Mouse (Mus musculus): Measurements from ENCODE around the gene Psme2.

The Psme2 gene

DNA sequence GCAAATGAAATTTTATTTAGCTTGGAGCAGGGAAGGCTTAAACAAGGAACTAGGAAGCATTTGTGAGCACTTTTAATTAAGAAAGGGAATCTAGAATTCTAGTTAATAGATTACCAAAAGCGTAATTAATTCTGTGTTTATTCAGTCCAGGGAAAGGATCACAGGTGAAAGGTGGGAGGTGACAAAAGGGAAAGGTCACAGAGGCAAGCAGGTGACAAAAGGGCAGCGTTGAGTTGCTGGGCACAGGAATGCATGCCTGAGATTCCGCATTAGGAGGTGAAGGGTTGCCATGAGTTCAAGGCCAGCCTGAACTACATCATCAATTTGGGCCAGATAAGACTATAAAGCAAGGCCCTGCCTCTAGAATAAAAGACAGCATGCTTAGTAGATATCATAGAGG lies 23.4 kb downstream of the Psme2 start:
- DNase-seq (ENCODE audit: low read depth, low spot score) = no peak

DNA sequence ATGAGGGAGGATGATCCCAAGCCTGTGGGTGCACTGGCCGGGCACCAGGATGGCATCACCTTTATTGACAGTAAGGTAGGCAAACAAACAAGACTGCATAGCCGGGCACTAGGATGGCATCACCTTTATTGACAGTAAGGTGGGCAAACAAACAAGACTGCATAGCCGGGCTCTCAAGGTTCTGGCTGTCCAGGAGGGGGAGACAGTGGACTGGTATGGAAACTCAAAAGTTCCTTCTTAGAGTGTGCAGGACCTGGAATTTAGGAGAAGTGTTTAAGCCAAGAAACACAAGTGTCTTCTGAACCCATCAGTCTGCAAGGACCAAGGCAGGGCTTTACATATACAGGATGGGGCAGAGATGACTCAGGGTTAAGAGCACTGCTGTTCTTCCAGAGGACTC lies 25.2 kb downstream of the Psme2 start:
- DNase-seq (ENCODE audit: low read depth, low spot score) = no peak

DNA sequence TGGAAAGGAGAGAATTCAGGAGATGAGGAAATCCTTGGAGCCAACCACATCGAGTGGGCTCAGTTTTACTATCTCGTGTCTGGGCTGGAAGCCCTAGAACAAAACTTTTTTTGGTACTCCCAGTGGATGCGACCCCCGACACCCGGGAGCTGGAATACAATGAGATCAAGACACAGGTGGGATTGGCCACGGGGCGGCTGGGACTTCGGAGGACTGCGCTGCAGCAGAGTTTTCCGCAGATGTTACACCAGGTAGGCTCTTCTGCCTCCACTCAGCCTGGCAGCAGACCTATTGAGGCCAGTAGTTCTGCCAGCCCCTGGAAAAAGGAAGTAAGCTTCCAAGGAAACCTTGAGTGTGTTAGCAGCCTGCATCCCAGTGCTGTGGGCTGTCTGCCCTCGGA lies 27.7 kb downstream of the Psme2 start:
- DNase-seq (ENCODE audit: low read depth, low spot score) = no peak

DNA sequence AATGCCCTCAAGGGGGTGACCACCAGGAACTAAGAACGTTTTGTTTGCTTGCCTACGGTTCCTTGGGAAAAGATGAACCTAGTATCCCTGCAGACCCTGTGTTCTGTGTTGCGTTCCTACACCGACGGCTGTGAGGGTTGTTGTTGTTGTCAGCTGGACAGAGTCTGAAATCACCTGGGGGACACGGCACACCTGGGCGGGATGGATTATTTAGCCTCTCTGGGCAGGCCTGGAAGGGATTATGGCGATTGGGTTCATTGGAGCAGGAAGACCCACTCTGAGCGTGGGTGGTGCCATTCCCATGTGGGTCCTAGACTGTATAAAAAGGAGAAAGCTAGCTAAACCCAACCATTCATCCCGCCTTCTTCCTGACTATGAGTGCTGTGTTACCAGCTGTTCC lies 29.1 kb downstream of the Psme2 start:
- no peak for DNase-seq (ENCODE audit: low read depth, low spot score)

DNA sequence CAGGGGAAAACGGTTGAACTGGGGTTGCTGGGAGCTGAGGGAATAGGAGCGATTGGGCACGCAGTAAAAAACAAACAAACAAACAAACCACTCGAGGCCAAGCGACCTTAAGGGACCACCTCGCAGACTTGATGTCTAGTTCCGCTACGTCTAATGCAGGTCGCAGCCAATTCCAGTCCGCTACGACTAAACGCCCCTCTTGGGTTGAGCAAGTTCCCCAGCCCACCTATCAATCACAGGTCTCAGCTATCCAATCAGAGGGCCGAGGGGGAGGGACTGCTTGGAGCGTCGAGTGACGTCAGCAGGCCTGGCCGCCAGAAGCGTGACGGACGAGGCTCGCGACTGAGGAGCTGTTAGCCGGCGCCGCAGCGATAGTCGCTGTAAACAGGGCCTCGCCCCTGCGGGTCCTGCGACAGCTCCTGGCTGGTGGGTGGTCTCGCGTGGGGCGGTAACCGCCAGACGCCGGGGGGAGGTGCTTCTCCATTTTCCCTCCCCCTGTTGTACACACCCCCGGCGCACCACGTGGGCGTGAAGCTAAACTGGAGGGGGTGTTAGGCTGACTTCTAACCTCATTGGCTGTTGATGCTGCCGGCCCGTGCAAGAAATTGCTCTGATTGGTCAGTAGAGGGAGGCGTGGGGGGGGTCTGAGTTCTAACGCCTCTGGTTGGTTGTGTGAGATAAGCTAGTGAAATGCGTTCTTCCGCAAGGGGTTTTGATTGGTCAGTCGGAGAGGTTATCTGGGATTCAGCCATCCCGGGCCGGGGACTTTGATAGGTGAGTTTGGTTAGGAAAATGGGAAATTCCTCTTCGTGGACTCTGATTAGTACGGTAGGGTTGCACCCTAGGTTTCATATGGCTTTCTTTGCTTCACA lies 30.5 kb downstream of the Psme2 start, which contains the start of gene A730061H03Rik:
Gene A730061H03Rik, minus strand, starts transcription at position 205 of the 872 bp plus-strand sequence.
- peak; percentile 100 for DNase-seq (ENCODE audit: low read depth, low spot score)

DNA sequence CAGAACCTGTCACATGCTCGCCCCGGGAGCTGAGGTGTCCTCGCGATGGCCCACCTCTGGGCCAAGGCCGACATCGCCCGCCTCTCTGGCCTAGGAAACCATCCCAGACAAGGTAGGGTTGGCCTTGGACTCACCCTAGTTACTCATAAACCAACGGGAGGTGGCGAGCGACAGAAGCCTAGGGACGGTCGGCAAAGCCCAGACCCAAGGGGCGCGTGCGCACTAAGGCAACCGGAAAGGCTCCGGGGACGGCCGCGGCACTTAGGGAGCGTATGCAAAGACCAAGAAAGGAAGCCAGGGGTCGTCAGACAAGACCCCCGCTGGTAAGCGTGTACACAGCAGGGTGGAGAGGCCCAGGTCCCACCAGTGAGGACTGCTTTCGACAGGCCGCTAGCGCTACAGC lies 31.1 kb downstream of the Psme2 start, which contains the start of gene Dcaf11:
Gene Dcaf11, plus strand, starts transcription at position 208 of the 403 bp plus-strand sequence.
- DNase-seq (ENCODE audit: low read depth, low spot score) = peak; percentile 98

DNA sequence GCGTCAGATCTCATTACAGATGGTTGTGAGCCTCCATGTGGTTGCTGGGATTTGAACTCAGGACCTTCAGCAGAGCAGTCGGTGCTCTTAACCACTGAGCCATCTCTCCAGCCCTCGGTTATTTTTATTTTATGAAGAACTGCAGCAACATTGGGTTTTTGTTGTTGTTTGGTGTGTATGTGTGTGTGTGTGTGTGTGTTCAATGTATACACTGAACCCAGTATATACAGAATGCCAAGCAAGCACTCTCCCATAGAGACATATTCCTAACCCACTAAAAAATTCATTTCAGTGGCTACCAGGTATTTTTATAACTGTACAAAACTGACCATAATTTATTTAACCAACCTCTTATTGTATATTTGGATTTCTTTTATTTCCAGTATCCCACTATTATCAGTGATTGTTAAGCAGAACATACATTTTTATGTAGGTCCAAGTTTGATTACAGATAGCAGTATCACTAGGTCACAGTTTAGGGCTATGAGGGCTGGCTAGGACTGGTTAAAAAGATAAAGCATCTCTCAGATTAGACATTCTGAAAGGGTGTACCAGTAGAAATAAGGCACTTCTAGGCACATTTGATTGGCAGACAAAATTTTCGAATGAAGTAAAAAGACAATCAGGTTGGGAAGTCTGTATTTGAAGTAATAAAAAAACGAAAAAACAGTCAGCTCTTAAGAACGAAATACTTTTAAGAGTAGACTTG lies 32.0 kb downstream of the Psme2 start:
- DNase-seq (ENCODE audit: low read depth, low spot score) = no peak

DNA sequence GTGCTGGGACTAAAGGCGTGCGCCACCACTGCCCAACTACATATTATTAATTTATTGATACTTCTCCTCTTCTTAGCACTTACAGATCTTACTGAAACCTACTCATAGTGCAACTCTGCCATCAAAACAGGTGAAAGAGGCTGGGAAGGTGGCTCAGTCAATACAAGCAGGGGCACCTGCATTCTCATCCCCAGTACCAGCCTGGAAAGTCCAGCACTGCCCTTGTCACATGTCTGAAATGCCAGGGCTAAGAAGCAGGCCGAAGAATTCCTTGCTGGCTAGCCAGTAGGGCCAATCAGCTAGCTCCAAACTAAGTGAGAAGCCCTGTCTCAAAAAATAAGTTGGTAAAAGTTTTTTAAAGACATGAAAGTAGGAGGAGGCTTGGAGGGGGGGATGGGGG lies 33.3 kb downstream of the Psme2 start:
- DNase-seq (ENCODE audit: low read depth, low spot score) = no peak

DNA sequence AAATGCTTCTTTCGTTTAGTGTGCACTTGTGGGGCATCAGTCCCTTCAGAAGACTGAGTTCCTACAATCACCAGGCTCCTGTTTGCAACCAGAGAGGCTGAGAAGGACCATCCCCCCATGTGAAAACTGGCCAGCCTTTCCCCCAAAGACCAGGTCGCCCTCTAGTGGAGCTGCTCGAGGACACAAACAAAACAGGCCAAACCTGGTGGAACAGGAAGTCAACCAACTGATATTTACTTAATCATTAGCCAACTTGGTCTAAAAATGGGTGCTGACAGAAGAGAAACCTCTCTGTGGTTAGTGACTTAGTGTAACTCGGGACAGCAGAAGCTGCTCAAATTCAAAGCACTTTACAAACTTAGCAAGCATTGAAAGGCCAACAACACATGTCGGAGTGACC lies 33.9 kb downstream of the Psme2 start:
- DNase-seq (ENCODE audit: low read depth, low spot score) = peak; percentile 84

DNA sequence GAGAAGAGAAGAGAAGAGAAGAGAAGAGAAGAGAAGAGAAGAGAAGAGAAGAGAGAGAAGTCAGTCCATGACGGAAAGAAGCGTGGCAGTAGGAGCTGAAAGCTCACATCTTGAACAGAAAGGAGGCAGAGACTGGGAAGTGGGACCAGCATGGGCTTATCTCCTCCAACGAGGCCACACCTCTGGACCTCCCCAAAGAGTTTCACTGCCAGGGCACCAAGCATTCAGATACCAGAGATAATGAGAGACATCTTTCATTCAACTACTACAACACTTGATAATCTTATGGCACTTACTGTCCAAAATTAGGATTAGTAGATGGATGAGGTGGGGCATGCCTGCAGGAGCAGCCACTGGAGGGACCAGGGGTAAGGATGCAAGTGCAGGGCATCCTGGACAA lies 35.1 kb downstream of the Psme2 start:
- no peak for DNase-seq (ENCODE audit: low read depth, low spot score)

DNA sequence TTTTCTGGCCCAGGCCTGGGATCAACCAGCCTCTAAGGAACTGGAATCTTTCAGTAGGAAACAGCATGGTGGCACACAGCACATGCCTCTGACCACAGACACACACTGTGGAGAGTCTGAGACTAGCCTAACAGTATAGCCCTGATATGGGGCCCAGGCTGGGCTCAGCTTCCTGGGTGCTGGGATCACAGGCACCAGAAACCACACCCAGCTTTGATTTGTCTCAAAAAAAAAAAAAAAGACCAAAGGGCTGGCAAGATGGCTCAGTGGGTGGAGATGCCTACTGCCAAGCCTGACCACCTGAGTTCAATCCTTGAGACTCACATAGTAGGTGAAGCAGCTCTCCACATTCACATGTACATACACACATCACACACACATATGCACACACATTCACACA lies 36.3 kb downstream of the Psme2 start:
- DNase-seq (ENCODE audit: low read depth, low spot score) = peak; percentile 53

DNA sequence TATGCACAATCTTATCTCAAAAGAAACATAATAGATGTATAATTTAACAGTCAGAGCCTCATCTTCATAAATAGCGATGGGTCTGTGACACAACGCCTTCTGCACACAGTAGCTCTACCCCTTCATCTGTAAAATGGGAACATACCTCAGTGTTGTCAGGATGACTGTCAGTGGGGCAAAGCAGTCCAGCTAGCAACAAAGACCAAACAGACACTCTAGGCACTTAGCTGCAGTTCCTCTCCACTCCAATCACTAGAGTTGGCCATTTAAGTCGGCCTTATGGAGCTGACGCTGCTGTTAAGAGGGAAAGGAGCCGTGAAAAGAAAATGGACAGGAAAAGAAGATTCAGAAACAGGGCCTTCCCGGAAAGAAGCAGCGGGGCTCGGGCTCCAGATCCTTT lies 39.1 kb downstream of the Psme2 start:
- peak; percentile 44 for DNase-seq (ENCODE audit: low read depth, low spot score)

DNA sequence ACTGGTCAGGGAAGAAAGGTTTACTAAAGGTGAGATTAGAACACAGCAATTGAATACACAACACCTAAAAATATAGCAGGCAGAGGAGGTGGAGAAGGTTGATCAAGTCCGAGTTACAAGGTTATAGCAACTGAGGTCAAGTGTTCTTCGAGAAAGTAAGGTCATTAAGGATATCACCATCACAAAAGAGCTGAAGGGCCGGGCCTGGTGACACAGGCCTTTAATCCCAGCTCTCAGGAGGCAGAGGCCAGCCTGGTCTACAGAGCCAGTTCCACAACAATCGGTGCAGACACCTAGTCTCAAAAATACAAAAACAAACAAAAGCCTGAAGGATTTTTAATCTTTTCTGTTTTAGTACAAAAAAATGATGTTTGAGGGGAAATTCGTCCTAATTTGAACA lies 39.6 kb downstream of the Psme2 start:
- peak; percentile 86 for DNase-seq (ENCODE audit: low read depth, low spot score)

DNA sequence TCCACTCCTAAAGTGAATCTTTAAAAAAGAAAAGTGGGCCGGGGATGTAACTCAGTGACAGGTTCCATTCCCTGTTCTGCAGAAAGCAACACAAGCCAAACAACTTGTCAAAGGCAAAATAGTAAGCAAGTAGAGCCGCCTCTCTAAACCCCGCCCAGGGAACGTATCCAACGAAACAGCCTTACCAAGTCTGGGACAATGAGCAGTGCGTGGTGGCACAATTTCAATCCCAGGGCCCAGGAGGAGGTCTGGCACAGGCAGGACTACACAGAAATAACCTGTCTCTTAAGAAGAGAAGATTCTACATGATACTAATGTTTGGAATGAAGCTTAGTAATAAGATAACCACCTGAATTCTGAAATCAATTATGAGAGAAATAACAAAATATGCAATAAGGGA lies 40.7 kb downstream of the Psme2 start:
- peak; percentile 40 for DNase-seq (ENCODE audit: low read depth, low spot score)

DNA sequence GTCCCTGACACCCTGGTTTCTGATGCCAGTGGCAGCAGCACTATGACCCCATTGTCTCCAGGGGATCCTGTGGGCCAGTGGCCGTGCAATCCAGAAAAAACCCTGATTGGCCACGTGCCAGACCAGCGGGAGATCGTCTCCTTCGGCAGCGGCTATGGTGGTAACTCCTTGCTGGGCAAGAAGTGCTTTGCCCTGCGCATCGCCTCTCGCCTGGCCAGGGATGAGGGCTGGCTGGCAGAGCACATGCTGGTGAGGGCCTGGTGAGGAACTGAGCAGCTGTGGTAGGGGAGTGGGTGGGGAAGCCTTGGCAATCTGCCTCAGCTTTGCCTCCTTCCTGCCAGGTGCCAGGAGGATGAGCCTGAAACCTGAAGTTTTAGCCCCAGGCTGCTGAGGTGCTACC lies 46.6 kb downstream of the Psme2 start:
- no peak for DNase-seq (ENCODE audit: low read depth, low spot score)

DNA sequence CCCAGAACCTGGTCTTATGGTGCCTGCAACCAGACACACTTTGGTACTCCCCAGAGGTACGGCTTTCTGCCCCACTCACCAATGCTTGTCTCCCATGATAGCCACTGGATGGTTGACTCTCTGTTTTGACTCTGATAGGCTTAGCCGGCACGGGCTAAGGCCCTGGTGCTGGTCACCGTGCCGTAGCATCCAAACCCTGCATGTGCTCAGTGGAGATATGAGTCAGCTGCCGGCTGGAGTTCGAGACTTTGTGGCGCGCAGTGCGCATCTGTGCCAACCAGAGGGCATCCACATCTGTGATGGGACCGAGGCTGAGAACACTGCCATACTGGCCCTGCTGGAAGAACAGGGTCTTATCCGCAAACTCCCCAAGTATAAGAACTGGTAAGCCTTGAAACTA lies 48.6 kb downstream of the Psme2 start:
- DNase-seq (ENCODE audit: low read depth, low spot score) = no peak

DNA sequence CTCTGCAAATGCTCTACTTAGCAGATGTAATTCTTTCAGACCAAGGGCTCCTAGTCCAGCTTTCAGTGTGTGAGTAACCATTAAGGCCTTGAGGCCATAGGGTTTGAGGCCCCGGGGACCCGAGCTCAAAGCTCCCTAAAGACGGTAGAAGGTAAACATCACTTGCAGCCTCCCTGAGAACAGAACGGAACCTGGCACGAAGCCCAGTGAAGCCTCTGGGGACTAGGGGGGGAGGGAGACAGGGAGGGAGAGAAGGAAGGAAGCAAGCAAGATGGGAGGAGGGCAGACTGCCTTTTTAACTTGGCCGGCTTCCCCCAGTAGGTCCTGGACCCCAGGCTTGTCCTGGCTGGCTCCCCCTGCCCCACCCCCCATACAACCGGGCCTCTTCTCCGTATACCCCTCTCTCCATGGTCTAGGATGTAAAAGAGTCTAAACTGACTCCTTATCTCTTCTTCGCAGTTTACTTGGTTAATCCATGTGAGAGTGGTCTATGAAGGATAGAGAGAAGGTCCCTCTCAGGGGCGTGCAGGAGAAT lies 50.1 kb downstream of the Psme2 start:
- peak; percentile 27 for DNase-seq (ENCODE audit: low read depth, low spot score)

DNA sequence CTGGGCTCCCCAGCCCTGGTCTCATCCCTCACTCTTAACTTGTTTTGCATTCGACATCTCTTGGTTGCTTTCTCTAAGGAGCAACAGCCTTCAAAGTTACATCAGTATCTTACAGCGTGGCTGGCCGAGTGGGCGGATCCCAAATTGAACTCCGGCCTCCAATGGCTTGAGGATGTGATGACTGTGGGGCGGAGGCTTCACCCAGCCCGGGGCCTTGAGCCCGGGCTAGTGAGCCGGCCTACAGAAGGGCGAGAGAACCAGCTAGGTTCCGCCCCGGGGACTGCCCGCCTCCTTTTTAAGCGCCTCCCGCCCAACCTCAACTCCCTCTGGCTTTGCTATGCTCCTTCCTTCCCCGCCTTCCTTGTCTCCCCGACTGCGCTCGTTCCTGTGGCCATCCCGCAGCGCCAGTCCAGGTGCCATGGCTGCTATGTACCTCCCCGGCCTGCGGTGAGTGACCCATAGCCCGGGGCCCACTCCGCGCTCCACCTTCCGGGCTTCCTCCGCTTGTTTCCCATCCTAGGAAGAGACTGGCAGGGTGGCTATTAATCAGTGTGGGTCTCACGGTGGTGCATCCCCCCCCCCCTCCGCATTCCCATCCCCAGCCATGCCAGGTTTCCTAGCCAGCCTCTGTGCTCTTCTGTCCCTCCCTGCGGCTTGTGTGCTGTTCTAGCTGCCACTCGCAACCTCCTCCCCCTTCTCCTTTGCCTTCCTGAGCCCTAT lies 50.7 kb downstream of the Psme2 start, which contains the start of gene Pck2:
Gene Pck2, plus strand, starts transcription at position 200 of the 720 bp plus-strand sequence.
- DNase-seq (ENCODE audit: low read depth, low spot score) = peak; percentile 96
